Mouse (Mus musculus): ENCODE measurements around the gene 1700001P01Rik.

DNA sequence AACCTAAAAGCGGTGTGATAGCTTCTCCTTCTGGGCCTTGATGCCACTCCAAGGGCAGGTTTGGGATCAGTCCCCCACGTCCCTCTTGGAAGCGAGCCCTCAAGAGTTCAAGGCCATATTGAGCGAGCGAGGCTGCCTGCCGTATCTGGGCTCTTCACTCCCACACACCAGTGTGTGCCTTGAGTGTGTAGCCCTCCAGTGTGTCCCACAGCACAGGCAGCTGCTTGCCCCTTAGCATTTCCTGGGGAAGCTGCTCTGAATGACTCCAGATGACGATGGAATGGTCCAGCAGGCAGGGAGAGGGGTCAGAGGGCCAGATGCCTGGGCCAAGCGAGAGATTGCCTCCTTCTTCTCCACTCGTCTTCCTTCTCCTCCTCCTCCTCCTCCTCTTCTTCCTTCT, 41.2 kb upstream of the 1700001P01Rik start:
- TF ChIP-seq CTCF (IDR thresholded peaks at IDR 0.05; ENCODE audit: low read depth) (no peak), EP300 (IDR thresholded peaks at IDR 0.05; ENCODE audit: low read depth) (no peak)

All from heart, postnatal 0 days (tissue).